Mouse (Mus musculus) lung, embryonic 16.5 days (tissue): ENCODE measurements at regions not wholly inside any gene's neighbourhood (a gene's known extent, or its start where the extent isn't known, plus 50 kb on each side); places are given as distances from the start of the nearest gene placed in this dataset.

ENCODE experiments used
- ATAC-seq: fragments of 200-750 bp; cut with Nextera tagmentation; 2 replicates; pipeline ENCODE4 v1.8.0; 2017; ENCODE audit warnings: low read depth, mild to moderate bottlenecking, moderate library complexity
- H3K27ac ChIP-seq: fragments of 300-500 bp; sonication (generic); 2 replicates; pipeline ENCODE4 v1.5.1; 2014; ENCODE audit warnings: mild to moderate bottlenecking, control low read depth, low read length
- H3K27me3 ChIP-seq: fragments of 300-500 bp; sonication (generic); 2 replicates; pipeline ENCODE4 v1.6.1; 2014; ENCODE audit warnings: low read depth, low read length, mixed read lengths; ENCODE audit not compliant: control insufficient read depth, insufficient read depth
- H3K36me3 ChIP-seq: fragments of 300-500 bp; sonication (generic); 2 replicates; pipeline ENCODE4 v1.6.1; 2014; ENCODE audit warnings: low read length; ENCODE audit not compliant: control insufficient read depth, insufficient read depth
- H3K4me1 ChIP-seq: fragments of 300-500 bp; sonication (generic); replicated peaks from 2 replicates; pipeline ENCODE4 v1.6.1; 2014; ENCODE audit warnings: low read length, mixed read lengths; ENCODE audit not compliant: control insufficient read depth, insufficient read depth
- H3K4me2 ChIP-seq: fragments of 300-500 bp; sonication (generic); 2 replicates; pipeline ENCODE4 v1.6.1; 2014; ENCODE audit warnings: low read depth, low read length, control low read depth
- H3K4me3 ChIP-seq: fragments of 300-500 bp; sonication (generic); 2 replicates; pipeline ENCODE4 v1.5.1; 2014; ENCODE audit warnings: mild to moderate bottlenecking, low read length, control low read depth
- H3K9ac ChIP-seq: fragments of 300-500 bp; sonication (generic); 2 replicates; pipeline ENCODE4 v1.6.1; 2014; ENCODE audit warnings: low read length, control low read depth
- H3K9me3 ChIP-seq: fragments of 300-500 bp; sonication (generic); 2 replicates; pipeline ENCODE4 v1.6.1; 2016; ENCODE audit warnings: low read length; ENCODE audit not compliant: control insufficient read depth
- WGBS: fragments of 180-500 bp; shearing (Covaris S2); extraction: QIAGEN DNeasy Blood & Tissue Kit; methylation state at CpG from one replicate; pipeline ENCODE4 v1.1.7; 2014; 5-methylcytosine and 5-hydroxymethylcytosine counted together

DNA sequence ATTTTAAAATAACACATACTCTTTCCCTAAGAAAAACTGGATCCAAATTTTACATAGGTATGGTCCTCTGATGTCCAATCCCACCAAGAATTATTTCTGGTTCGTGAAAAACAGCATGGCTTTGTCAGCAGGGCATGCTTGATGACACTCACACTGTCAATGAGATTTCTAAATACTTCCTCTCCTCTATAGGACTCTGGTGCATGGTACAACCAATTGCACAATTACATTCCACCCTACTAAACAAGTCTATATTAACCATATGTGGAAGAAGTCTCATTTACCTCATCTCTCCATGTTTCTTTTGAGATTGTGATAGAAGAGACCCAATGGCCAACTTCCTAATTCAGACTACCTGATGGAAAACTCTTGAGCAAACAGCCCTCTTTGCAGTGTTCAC lies 81.2 kb upstream of the Elmo1 start:
- 63% methylated on average over 1 of the region's 1 CpGs for WGBS
- Histone ChIP-seq H3K27ac (no peak overlapping the region), H3K4me3 (no peak overlapping the region), H3K4me1 (0 out of 2 replicates have a peak, but pooled peaks cover 2% of the 10 kb centered on the region), H3K27me3 (no peaks in the 10 kb centered on the region), H3K9ac (no peak overlapping the region), H3K4me2 (no peak overlapping the region), H3K9me3 (no peaks in the 10 kb centered on the region), H3K36me3 (no peaks in the 10 kb centered on the region)
- no peak for ATAC-seq

DNA sequence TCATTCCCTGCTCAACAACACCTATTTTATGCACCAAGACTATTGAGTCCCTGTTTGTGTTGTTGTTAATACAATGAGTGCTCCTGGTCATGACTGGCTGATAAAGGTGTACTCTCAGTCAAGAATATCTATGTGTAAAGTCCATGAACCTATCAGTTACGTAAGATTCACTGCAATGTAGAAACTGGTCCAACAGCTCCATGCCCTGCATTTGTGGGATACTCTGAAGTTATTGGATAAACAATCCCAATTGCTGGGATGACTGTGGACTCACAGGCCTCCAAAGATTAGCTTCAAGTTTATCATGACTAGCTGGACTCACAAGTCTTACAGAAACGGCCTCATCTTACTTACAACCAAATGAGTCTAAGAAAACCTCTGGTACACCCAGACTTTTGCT lies 82.8 kb upstream of the Elmo1 start:
- WGBS = 90% methylated on average over 2 of the region's 2 CpGs
- Histone ChIP-seq H3K4me1 (peaks cover 3% of the 10 kb centered on the region; the same call in 1 of the 2 replicates), H3K9ac (no peak overlapping the region), H3K27me3 (no peaks in the 10 kb centered on the region), H3K9me3 (no peaks in the 10 kb centered on the region), H3K27ac (no peak overlapping the region), H3K4me2 (no peak overlapping the region), H3K36me3 (no peaks in the 10 kb centered on the region), H3K4me3 (no peak overlapping the region)
- no peak for ATAC-seq

DNA sequence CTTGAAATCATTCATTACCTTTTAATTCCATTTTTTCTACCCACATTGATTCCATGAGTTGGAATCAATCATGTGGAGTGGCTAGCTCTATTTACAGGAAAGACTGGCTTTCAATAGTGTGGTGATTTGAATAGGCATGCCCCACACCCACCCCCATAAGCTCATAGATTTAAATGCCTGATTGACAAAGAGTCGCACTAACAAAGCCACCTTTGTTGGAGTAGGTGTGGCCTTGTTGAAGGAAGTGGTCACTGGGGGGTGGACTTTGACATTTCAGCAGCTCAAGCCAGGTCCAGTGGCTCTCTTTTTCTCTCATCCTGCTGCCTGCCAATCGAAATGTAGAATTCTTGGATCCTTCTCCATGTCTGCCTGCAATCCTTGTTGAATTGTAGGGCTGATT lies 92.8 kb upstream of the Elmo1 start:
- WGBS = 73% methylated on average over 2 of the region's 2 CpGs
- ATAC-seq = no peak
- no peak overlapping the region for H3K27ac ChIP-seq
- H3K36me3 ChIP-seq = no peaks in the 10 kb centered on the region
- H3K4me3 ChIP-seq = no peak overlapping the region
- no peak overlapping the region for H3K9ac ChIP-seq
- no peaks in the 10 kb centered on the region for H3K4me1 ChIP-seq
- H3K4me2 ChIP-seq = no peak overlapping the region
- no peaks in the 10 kb centered on the region for H3K9me3 ChIP-seq
- H3K27me3 ChIP-seq = no peaks in the 10 kb centered on the region

DNA sequence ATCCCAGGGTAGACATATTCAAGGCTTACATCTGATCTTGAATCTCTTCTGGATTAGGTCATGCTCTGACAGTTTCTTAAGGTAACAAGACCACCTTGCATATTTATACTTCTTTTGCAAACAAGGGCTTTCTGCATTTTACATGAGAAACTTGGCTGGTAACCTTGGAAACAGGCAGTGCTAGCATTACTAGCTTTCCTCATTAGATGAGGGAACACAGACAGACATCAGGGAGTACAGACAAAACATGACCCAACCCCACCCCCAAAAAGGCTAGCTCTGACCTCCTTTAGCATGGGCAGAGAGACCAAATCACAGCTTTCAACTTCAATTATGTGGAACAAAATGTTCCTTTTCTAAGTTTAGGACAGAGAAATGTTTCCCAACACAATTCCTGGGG lies 114.8 kb upstream of the Elmo1 start:
- Histone ChIP-seq H3K9me3 (no peaks in the 10 kb centered on the region), H3K4me2 (no peak overlapping the region), H3K36me3 (no peaks in the 10 kb centered on the region), H3K4me1 (no peaks in the 10 kb centered on the region), H3K27me3 (no peaks in the 10 kb centered on the region), H3K9ac (no peak overlapping the region), H3K4me3 (no peak overlapping the region), H3K27ac (no peak overlapping the region)
- no peak for ATAC-seq

DNA sequence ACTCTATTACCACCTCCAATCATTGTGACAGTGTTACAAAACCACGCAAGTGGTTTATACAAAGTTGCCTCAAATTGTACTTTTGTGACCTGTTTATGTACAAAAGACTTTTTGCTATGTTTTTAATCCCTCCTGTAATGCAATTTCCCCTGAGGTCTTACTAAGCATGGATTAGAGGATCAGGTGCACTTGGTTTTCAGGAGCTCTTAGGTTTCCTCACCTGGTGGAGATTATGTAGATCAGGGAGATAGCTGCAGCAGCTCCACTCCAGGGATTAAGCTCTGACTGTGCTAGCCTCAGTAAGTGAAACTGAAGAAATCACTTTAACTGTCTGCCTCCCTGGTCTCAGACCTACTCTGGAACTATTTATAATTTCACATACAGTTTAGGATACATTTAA lies 123.8 kb upstream of the Elmo1 start:
- Histone ChIP-seq H3K27me3 (no peaks in the 10 kb centered on the region), H3K4me3 (no peak overlapping the region), H3K4me2 (no peak overlapping the region), H3K27ac (no peak overlapping the region), H3K9ac (no peak overlapping the region), H3K9me3 (no peaks in the 10 kb centered on the region), H3K4me1 (no peaks in the 10 kb centered on the region), H3K36me3 (no peaks in the 10 kb centered on the region)
- ATAC-seq = no peak
- 94% methylated on average over 1 of the region's 1 CpGs for WGBS

DNA sequence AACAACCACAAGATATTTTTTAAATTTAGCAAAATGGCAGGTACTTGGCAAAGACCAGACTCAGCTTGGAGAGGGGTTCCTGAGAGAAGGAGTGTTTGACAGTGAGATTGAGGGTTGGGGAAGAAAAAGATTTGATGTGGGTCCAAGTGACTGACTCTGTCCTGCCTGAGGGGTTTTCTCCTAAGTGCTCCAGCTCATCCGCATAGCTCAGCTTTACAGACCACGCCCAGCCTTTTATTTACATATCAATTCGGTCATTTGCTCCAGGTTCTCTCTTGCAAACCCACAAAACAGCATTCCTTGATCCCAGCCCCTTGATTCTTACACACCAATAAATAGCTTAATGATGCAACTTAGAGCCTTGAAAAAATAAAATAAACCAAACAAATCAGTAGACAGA lies 127.4 kb upstream of the Elmo1 start:
- Histone ChIP-seq H3K9me3 (no peaks in the 10 kb centered on the region), H3K9ac (no peak overlapping the region), H3K27me3 (no peaks in the 10 kb centered on the region), H3K27ac (no peak overlapping the region), H3K4me1 (no peaks in the 10 kb centered on the region), H3K4me2 (no peak overlapping the region), H3K4me3 (no peak overlapping the region), H3K36me3 (no peaks in the 10 kb centered on the region)
- 53% methylated on average over 3 of the region's 3 CpGs for WGBS
- no peak for ATAC-seq

DNA sequence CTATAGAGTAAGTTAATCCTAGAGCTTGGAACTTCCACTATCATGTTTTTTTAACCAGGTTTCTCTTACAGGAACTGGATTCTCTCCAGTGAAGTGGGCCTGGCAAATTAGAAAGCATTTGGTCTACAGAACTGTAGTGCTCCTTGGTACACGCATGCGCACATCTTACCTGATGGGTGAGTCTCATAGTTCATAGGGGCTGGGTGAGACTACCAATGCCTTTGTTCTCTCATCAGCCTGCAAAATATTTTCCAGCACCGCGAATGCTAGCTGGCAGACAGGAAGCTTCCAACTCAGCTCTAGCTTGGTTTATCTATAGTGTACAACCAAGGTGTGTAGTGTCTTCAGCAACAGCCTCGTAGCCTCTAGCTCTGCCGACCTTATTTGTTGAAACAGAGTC lies 104.7 kb upstream of the Gpr141 start:
- WGBS = 90% methylated on average over 6 of the region's 6 CpGs
- no peak overlapping the region for H3K4me3 ChIP-seq
- no peak for ATAC-seq
- no peaks in the 10 kb centered on the region for H3K36me3 ChIP-seq
- H3K4me2 ChIP-seq = no peak overlapping the region
- no peak overlapping the region for H3K27ac ChIP-seq
- no peaks in the 10 kb centered on the region for H3K27me3 ChIP-seq
- no peak overlapping the region for H3K9ac ChIP-seq
- no peaks in the 10 kb centered on the region for H3K4me1 ChIP-seq
- H3K9me3 ChIP-seq = no peaks in the 10 kb centered on the region

DNA sequence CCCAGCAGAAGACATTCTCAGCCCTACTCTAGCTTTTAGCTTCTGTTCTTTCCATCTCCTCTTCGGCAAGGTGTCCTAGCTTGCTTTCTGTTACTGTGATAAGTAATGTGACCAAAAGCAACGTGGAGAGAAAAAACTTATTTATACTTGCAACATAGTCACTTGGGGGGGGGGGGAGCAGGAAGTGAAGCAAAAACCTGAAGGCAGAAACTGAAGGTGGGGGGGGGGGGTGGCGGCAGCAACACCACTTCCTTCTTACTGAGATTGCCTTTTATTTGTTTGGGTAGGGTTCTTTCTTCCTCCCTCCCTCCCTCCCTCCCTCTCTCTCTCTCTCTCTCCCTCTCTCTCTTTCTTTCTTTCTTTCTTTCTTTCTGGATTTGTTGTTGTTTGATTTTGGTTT lies 103.8 kb upstream of the Gpr141 start:
- H3K4me2 ChIP-seq = no peak overlapping the region
- H3K4me1 ChIP-seq = no peaks in the 10 kb centered on the region
- ATAC-seq = no peak
- no peak overlapping the region for H3K4me3 ChIP-seq
- no peaks in the 10 kb centered on the region for H3K27me3 ChIP-seq
- no peak overlapping the region for H3K27ac ChIP-seq
- 76% methylated on average over 3 of the region's 3 CpGs for whole genome bisulfite sequencing
- no peak overlapping the region for H3K9ac ChIP-seq
- no peaks in the 10 kb centered on the region for H3K9me3 ChIP-seq
- no peaks in the 10 kb centered on the region for H3K36me3 ChIP-seq

DNA sequence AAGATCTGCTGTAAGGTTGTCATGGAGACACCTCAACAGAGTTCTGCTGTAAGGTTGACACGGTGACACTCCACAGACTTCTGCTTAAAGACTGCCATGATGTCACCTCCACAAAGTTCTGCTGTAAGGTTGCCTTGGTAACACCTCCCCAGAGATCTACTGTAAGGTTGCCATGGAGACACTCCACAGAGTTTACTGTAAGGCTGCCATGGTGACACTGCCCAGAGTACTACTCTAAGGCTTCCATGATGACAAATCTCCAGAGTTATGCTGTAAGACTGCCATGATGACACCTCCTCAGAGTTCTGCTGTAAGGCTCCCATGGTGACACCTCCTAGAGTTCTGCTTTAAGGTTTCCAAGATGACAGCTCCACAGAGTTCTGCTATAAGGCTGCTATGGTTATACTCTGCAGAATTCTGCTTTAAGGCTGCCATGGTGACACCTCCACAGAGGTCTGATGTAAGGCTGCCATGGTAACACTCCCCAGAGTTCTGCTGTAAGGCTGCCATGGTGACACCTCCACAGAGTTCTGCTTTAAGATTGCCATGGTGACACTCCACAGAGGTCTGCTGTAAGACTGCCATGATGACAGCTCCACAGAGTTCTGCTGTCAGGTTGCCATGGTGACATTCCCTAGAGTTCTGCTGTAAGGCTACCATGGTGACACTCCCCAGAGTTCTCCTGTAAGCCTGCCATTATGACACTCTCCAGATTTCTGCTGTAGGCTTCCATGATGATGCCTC lies 97.2 kb upstream of the Gpr141 start:
- H3K4me2 ChIP-seq = no peak overlapping the region
- no peak overlapping the region for H3K27ac ChIP-seq
- H3K9me3 ChIP-seq = no peaks in the 10 kb centered on the region
- ATAC-seq = no peak
- no peaks in the 10 kb centered on the region for H3K36me3 ChIP-seq
- H3K4me1 ChIP-seq = no peaks in the 10 kb centered on the region
- no peaks in the 10 kb centered on the region for H3K27me3 ChIP-seq
- WGBS = 67% methylated on average over 1 of the region's 1 CpGs
- H3K4me3 ChIP-seq = no peak overlapping the region
- no peak overlapping the region for H3K9ac ChIP-seq
